Mouse (Mus musculus) ES-Bruce4 (cell line): ENCODE results near the gene Kcnq1. TPM values are rescaled to one million over a fixed set of nuclear protein-coding genes. Genes with fewer than 3 reads are reported as not detected.

Experiments
- H3K27ac ChIP-seq: 2 replicates; pipeline ENCODE4 v1.5.1; 2012; ENCODE audit warnings: low read length, inconsistent platforms; ENCODE audit not compliant: insufficient read depth
- H3K27me3 ChIP-seq: 2 replicates; pipeline ENCODE4 v1.6.1; 2012; ENCODE audit warnings: mild to moderate bottlenecking, low read length, inconsistent platforms; ENCODE audit not compliant: control insufficient read depth, poor library complexity, insufficient read depth, severe bottlenecking
- H3K36me3 ChIP-seq: 2 replicates; pipeline ENCODE4 v1.6.1; 2012; ENCODE audit warnings: inconsistent platforms, mild to moderate bottlenecking, low read length, moderate library complexity; ENCODE audit not compliant: control insufficient read depth, poor library complexity, insufficient read depth, severe bottlenecking
- H3K4me1 ChIP-seq: one replicate; pipeline ENCODE4 v1.8.1; 2011; ENCODE audit warnings: low read length; ENCODE audit not compliant: control insufficient read depth, insufficient read depth
- H3K4me3 ChIP-seq: 2 replicates; pipeline ENCODE4 v1.5.1; 2011; ENCODE audit warnings: low read depth, mild to moderate bottlenecking, low read length
- H3K9ac ChIP-seq: 2 replicates; pipeline ENCODE4 v1.6.1; 2012; ENCODE audit warnings: low read depth, mild to moderate bottlenecking, inconsistent platforms; ENCODE audit not compliant: poor library complexity, severe bottlenecking
- H3K9me3 ChIP-seq: replicated peaks from 2 replicates; pipeline ENCODE4 v1.6.1; 2012; ENCODE audit warnings: mild to moderate bottlenecking, low read length, inconsistent platforms; ENCODE audit not compliant: control insufficient read depth, poor library complexity, insufficient read depth, severe bottlenecking
- CTCF ChIP-seq: IDR thresholded peaks from one replicate; pipeline ENCODE4 v1.8.1; 2011; ENCODE audit warnings: low read depth, low read length
- EP300 ChIP-seq: IDR thresholded peaks from 2 replicates; pipeline ENCODE4 v1.6.1; 2011; ENCODE audit warnings: low read depth, low read length; ENCODE audit not compliant: insufficient read depth
- POLR2A ChIP-seq: IDR thresholded peaks from one replicate; pipeline ENCODE4 v1.8.1; 2011; ENCODE audit warnings: low read length; ENCODE audit not compliant: insufficient read depth
- polyA plus RNA-seq: library from polyadenylated mRNA; stranded (reverse); fragments of >200 nt; gene quantifications from 2 replicates; pipeline ENCODE4 v1.2.4, GENCODE M21; 2011; ENCODE audit warnings: low read depth; ENCODE audit not compliant: missing spikeins, insufficient read depth, insufficient read length

Kcnq1 gene
- polyA plus RNA-seq, 1 experiment: not detected

DNA sequence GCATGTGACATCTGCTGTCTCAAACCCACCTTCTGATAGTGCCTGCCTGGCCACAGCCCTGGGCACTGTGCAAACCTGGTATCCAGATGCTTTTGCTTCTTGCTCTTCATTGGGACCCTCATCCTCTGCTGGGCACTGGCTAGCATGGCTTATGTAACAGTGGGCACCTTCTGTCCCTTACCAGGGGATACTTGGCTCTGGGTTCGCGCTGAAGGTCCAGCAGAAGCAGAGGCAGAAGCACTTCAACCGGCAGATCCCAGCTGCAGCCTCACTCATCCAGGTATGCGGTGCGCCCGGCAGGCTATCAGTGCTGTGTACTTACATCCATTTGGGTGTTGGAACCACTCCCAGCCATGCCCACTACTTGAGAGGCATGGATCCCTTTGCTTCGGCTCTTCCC lies 86.2 kb downstream of the Kcnq1 start:
- Histone ChIP-seq H3K4me1 (no peaks in the 10 kb centered on the region), H3K36me3 (no peaks in the 10 kb centered on the region), H3K4me3 (no peak overlapping the region), H3K9ac (no peak overlapping the region), H3K27ac (no peak overlapping the region), H3K27me3 (no peaks in the 10 kb centered on the region), H3K9me3 (no peaks in the 10 kb centered on the region)
- no peak for TF ChIP-seq CTCF
- TF ChIP-seq EP300: no peak
- TF ChIP-seq POLR2A: no peak

DNA sequence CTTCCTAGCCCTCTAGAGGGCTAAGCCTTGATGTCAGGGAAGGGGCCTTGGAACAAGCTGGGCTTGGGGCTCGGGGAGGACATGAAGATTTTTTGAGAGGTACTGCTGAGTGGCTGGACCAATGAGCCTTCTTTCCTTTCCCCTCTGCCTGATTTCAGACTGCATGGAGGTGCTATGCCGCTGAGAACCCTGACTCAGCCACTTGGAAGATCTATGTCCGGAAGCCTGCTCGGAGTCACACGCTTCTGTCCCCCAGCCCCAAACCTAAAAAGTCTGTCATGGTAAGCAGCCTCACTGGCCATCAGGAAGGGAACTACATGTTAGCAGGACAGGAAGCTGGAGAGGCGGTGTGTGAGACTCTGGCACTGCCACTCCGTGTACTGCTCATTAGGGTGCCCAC lies 87.9 kb downstream of the Kcnq1 start:
- Histone ChIP-seq H3K27me3 (no peaks in the 10 kb centered on the region), H3K9me3 (no peaks in the 10 kb centered on the region)
- no peak for TF ChIP-seq CTCF
- TF ChIP-seq EP300: no peak
- TF ChIP-seq POLR2A: no peak

GRCm38 (mm10) chr7:143197951-143198440 lies 91.8 kb downstream of the Kcnq1 start:
- H3K4me3 ChIP-seq: no peak overlapping the region

More for the DNA sequence above, 87.9 kb downstream of the Kcnq1 start:
- Histone ChIP-seq H3K9ac (no peak overlapping the region), H3K4me1 (no peaks in the 10 kb centered on the region), H3K4me3 (no peak overlapping the region), H3K36me3 (no peaks in the 10 kb centered on the region), H3K27ac (no peak overlapping the region)

GRCm38 (mm10) chr7:143198443-143198842 lies 92.3 kb downstream of the Kcnq1 start:
- no peak for TF ChIP-seq POLR2A
- TF ChIP-seq CTCF: no peak
- TF ChIP-seq EP300: no peak
- Histone ChIP-seq H3K36me3 (no peaks in the 10 kb centered on the region), H3K4me3 (no peak overlapping the region), H3K4me1 (no peaks in the 10 kb centered on the region), H3K27me3 (no peaks in the 10 kb centered on the region; the same call in 1 of the 2 replicates), H3K9me3 (no peaks in the 10 kb centered on the region), H3K9ac (no peak overlapping the region), H3K27ac (no peak overlapping the region)

More at GRCm38 (mm10) chr7:143197951-143198440, 91.8 kb downstream of the Kcnq1 start:
- no peaks in the 10 kb centered on the region for H3K9me3 ChIP-seq
- H3K27ac ChIP-seq: no peak overlapping the region
- no peaks in the 10 kb centered on the region for H3K4me1 ChIP-seq
- no peaks in the 10 kb centered on the region; the same call in 1 of the 2 replicates for H3K27me3 ChIP-seq
- H3K36me3 ChIP-seq: no peaks in the 10 kb centered on the region
- no peak overlapping the region for H3K9ac ChIP-seq
- TF ChIP-seq EP300 (no peak), POLR2A (no peak), CTCF (no peak)

DNA sequence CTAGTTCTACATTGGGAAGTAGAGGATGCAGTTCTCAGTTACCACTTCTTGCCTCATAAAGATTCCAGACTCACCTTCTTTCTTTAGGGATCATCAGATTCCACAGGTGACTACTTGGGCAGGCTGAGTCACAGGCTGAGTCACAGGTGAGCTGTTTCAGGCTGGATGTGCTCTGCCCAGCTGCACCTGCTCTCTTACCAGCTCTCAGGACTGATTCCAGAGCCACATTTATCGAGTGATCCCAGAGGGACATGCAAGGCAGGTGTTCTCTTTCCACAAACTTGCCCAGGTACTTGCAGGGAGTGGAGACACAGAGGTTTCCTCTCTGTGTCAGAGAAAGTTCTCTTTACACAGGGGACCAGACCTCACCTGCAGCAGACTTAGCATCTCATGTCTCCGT lies 95.1 kb downstream of the Kcnq1 start:
- Histone ChIP-seq H3K36me3 (no peaks in the 10 kb centered on the region), H3K9me3 (no peaks in the 10 kb centered on the region), H3K4me3 (no peak overlapping the region), H3K27me3 (no peaks in the 10 kb centered on the region; the same call in 1 of the 2 replicates), H3K27ac (no peak overlapping the region), H3K9ac (no peak overlapping the region), H3K4me1 (no peaks in the 10 kb centered on the region)
- TF ChIP-seq CTCF (no peak), POLR2A (no peak), EP300 (no peak)

- Histone ChIP-seq H3K36me3 (no peaks in the 10 kb centered on the region), H3K27me3 (no peaks in the 10 kb centered on the region; the same call in none of the 2 replicates), H3K4me1 (no peaks in the 10 kb centered on the region), H3K9ac (no peak overlapping the region), H3K27ac (no peak overlapping the region), H3K4me3 (no peak overlapping the region), H3K9me3 (no peaks in the 10 kb centered on the region)
- TF ChIP-seq EP300: no peak
- no peak for TF ChIP-seq CTCF
- TF ChIP-seq POLR2A: no peak
Observed at GRCm38 (mm10) chr7:143203897-143204296, 97.7 kb downstream of the Kcnq1 start.
